Comparison of ENCODE assay signal across 8 mouse cellular contexts in the genomic region with DNA sequence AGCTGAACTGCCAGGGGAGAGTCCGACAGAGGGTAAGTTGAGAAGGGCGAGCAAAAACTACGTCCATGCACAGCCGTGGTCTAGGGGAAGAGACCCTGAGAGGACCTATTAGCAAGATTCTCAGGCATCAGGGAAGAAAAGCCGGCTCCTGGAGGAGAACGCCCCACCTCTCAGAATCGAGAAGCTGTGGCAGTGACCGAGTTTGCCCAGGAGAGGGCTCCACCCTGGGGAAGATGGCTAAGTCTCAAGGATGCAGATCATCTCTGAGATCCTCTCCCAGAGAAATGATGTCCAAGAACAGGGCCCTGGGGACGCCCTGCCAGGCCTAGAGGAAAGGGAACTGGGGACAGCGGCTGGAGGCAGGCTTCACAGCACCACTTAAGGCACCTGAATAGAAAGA. TPM values are rescaled to one million over a fixed set of nuclear protein-coding genes. Genes with fewer than 3 reads are reported as not detected.
DNase-seq lines count a peak whose midpoint lies in the region; ATAC-seq and TF ChIP-seq lines count a peak whose summit lies in the region.

No protein-coding gene starts in this region.

- no peak for ATAC-seq in heart, embryonic 14.5 days (ENCODE audit: insufficient number of reproducible peaks, insufficient read depth, low FRiP score, low read depth)
- no peak for ATAC-seq in midbrain, embryonic 14.5 days (ENCODE audit: low FRiP score, low TSS enrichment)

- TF ChIP-seq CTCF in bone marrow macrophage, adult 2 months (IDR thresholded peaks at IDR 0.05; ENCODE audit: low read depth, low read length) = peak; percentile 47
- TF ChIP-seq CTCF in embryonic fibroblast, embryonic 13.5 days (IDR thresholded peaks at IDR 0.05; ENCODE audit: borderline replicate concordance, insufficient read depth, low read length) = peak; percentile 37; the same call in 1 of the 2 replicates

- no peak overlapping the region for H3K27ac ChIP-seq in bone marrow macrophage, adult 2 months (ENCODE audit: insufficient read depth, low read depth, low read length)
- no peak overlapping the region for H3K27ac ChIP-seq in embryonic fibroblast, embryonic 13.5 days (ENCODE audit: insufficient read depth, low read length)
- no peak overlapping the region for H3K27ac ChIP-seq in heart, embryonic 14.5 days (replicated peaks in 1 of 2; ENCODE audit: control insufficient read depth in 1 of 2, insufficient read depth in 1 of 2, low read depth in 2 of 2, low read length in 2 of 2)
- H3K27ac ChIP-seq in midbrain, embryonic 14.5 days (replicated peaks; ENCODE audit: low read depth, low read length) = no peak overlapping the region

- WGBS in heart, embryonic 14.5 days = 5% methylated on average over 10 of the region's 10 CpGs
- WGBS in midbrain, embryonic 14.5 days = 5% methylated on average over 10 of the region's 10 CpGs

- no peak for TF ChIP-seq POLR2A in bone marrow macrophage, adult 2 months (IDR thresholded peaks at IDR 0.05; ENCODE audit: borderline replicate concordance, low read depth, low read length)
- TF ChIP-seq POLR2A in embryonic fibroblast, embryonic 13.5 days (IDR thresholded peaks at IDR 0.05; ENCODE audit: low read depth, low read length) = no peak

- H3K9me3 ChIP-seq in heart, embryonic 14.5 days (ENCODE audit: control insufficient read depth, low read length) = no peaks in the 10 kb centered on the region
- H3K9me3 ChIP-seq in midbrain, embryonic 14.5 days (ENCODE audit: control insufficient read depth, low read length) = no peaks in the 10 kb centered on the region

- peak overlapping the region; percentile 53 for H3K4me2 ChIP-seq in heart, embryonic 14.5 days (ENCODE audit: low read length)
- no peak overlapping the region for H3K4me2 ChIP-seq in midbrain, embryonic 14.5 days (ENCODE audit: low read length)

- no peaks in the 10 kb centered on the region for H3K36me3 ChIP-seq in heart, embryonic 14.5 days (ENCODE audit: control insufficient read depth, insufficient read depth, low read length)
- no peaks in the 10 kb centered on the region for H3K36me3 ChIP-seq in midbrain, embryonic 14.5 days (ENCODE audit: control insufficient read depth, insufficient read depth, low read length)

- H3K4me1 ChIP-seq in bone marrow macrophage, adult 2 months (ENCODE audit: control insufficient read depth, insufficient read depth, low read length) = no peaks in the 10 kb centered on the region
- no peaks in the 10 kb centered on the region for H3K4me1 ChIP-seq in embryonic fibroblast, embryonic 13.5 days (ENCODE audit: control insufficient read depth, insufficient read depth, low read length)
- H3K4me1 ChIP-seq in heart, embryonic 14.5 days (ENCODE audit: control insufficient read depth in 2 of 2, insufficient read depth in 2 of 2, low read length in 2 of 2) = peaks cover 5 to 6% of the 10 kb centered on the region in 2 experiments; a peak in 2 of 4 replicates
- H3K4me1 ChIP-seq in midbrain, embryonic 14.5 days (ENCODE audit: control insufficient read depth, insufficient read depth, low read length) = peaks cover 8% of the 10 kb centered on the region; the same call in 1 of the 2 replicates

- 0 out of 2 replicates have a peak overlapping the region, but pooled peaks have one; percentile 27 for H3K9ac ChIP-seq in heart, embryonic 14.5 days (ENCODE audit: low read length)
- H3K9ac ChIP-seq in midbrain, embryonic 14.5 days (replicated peaks; ENCODE audit: low read length) = 0 out of 2 replicates have a peak overlapping the region, but pooled peaks have one; percentile 9

- DNase-seq in ovary, postnatal 14 days (ENCODE audit: low spot score) = peak; percentile 63
- no peak for DNase-seq in ovary, adult 18-20 months (ENCODE audit: low spot score)
- peak; percentile 35 to 71 for DNase-seq in layer of hippocampus, adult 18-20 months (ENCODE audit: low spot score in 2 of 2)
- peak; percentile 82 for DNase-seq in midbrain, embryonic 14.5 days
- peak; percentile 57 for DNase-seq in thymus, postnatal 14 days

- peaks cover 6% of the 10 kb centered on the region; the same call in 1 of the 2 replicates for H3K27me3 ChIP-seq in heart, embryonic 14.5 days (ENCODE audit: control insufficient read depth, insufficient read depth, low read length)
- H3K27me3 ChIP-seq in midbrain, embryonic 14.5 days (ENCODE audit: control insufficient read depth, insufficient read depth, low read length) = no peaks in the 10 kb centered on the region

- H3K4me3 ChIP-seq in bone marrow macrophage, adult 2 months (ENCODE audit: insufficient read depth, low read length) = no peak overlapping the region
- H3K4me3 ChIP-seq in embryonic fibroblast, embryonic 13.5 days (ENCODE audit: insufficient read depth, low read length) = no peak overlapping the region
- peak overlapping the region; percentile 11 to 29; a peak in 3 of 4 replicates for H3K4me3 ChIP-seq in heart, embryonic 14.5 days (ENCODE audit: control insufficient read depth in 1 of 2, insufficient read depth in 1 of 2, low read depth in 1 of 2, low read length in 2 of 2)
- H3K4me3 ChIP-seq in midbrain, embryonic 14.5 days (replicated peaks; ENCODE audit: low read depth, low read length) = no peak overlapping the region

RNA-seq across cellular contexts. Expression of a gene that starts 47.7 kb away (rescaled TPM):
- not detected in 2 replicates for polyA plus RNA-seq in bone marrow macrophage, adult 2 months (2012; ENCODE audit: insufficient read depth, insufficient read length, missing spikeins)
- polyA plus RNA-seq in embryonic fibroblast, embryonic 13.5 days (2011; ENCODE audit: insufficient read length, low read depth, missing spikeins) = not detected in 2 replicates
- not detected in 2 replicates for polyA plus RNA-seq in heart, embryonic 14.5 days (2014; fragmentation: Nextera tagmentation; extraction: Ambion mirVana)
- total RNA-seq in layer of hippocampus, adult 18-20 months (2021) = not detected
- 0.49 and 0.65 TPM in 2 replicates for polyA plus RNA-seq in midbrain, embryonic 14.5 days (2014; fragmentation: Nextera tagmentation; extraction: Ambion mirVana)

Comparison
In these comparisons a context has a peak if more than half of its experiments do, and no peak if none do; other contexts are left out.
1. H3K4me3 ChIP-seq: peak in heart, embryonic 14.5 days (2 of 2); none in bone marrow macrophage, adult 2 months (single experiment), embryonic fibroblast, embryonic 13.5 days (single experiment) and midbrain, embryonic 14.5 days (single experiment).